Mouse (Mus musculus) testis, postnatal 10 days (tissue): ENCODE results near the gene Rps29.
A peak's percentile ranks its signal among the peaks of the same experiment; 100 is the strongest.

Experiments used
- DNase-seq: peaks from one replicate; pipeline ENCODE4 v3.0.0; 2021; ENCODE audit warnings: low spot score

Gene Rps29

GRCm38 (mm10) chr12:69158765-69159577 lies at the start of gene Rps29:
Gene Rps29, minus strand, starts transcription at chr12:69159186.
- peak; percentile 96 for DNase-seq

DNA sequence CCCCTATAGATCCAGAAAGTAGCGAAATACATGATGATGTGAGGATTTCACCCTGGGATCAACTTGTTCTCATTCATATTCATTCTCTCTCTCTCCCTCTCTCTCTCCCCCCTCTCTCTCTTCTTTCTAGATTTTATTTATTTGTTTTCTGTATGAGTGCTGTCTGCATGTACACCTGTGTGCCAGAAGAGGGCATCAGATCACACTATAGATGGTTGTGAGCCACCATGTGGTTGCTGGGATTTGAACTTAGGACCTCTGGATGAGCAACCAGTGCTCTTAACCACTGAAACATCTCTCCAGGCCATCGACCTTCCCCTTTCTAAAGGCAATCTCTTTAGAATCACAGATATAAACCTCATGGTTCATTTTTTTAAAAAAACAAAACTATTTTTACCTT lies 49.5 kb upstream of the Rps29 start:
- peak; percentile 3 for DNase-seq

DNA sequence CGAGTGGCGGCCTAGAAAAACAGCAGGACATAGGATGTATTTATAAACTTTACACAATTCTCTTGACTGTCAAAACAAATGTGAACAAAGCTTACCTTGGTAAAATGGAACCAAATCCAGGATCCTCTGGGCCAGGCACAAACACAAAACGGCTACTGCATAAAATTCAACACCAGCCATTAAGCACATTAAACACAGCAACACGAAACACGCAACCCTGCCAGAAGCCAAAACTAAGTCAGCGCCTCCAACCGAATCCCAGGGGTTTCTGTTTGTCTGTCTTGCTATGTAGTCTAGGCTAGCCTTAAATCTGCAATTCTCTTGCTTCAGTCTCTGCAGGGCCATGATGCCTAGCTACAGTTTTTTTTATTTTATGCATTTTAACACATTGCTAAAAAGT lies 48.9 kb upstream of the Rps29 start:
- peak; percentile 6 for DNase-seq

GRCm38 (mm10) chr12:69207396-69207795 lies 48.4 kb upstream of the Rps29 start:
- peak; percentile 25 for DNase-seq

GRCm38 (mm10) chr12:69204052-69204833 lies 45.3 kb upstream of the Rps29 start, which contains the start of gene Gm49384:
Gene Gm49384, minus strand, starts transcription at chr12:69204267.
- peak; percentile 38 for DNase-seq

DNA sequence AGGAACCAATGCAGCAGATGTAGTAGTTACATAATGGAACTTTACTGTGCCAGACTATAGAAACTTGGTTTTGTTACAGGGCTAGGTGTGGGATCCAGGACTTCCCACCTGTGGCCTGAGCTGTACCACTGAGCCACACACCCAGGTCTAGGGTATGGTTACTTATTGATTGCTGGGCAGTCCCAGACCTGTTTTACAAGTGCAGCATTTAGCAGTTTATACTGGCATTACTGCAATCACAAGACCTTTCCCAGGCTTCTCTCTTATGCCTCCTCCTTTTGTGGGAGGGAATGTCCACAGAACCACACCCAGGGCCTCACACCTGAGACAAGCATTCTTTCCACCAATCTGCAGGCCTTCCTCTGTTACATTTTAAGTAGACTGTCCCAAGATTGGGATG lies 40.0 kb upstream of the Rps29 start:
- DNase-seq, result no peak

GRCm38 (mm10) chr12:69198164-69198535 lies 39.2 kb upstream of the Rps29 start, which contains the start of gene Dnaaf2:
Gene Dnaaf2, minus strand, starts transcription at chr12:69198429.
- peak; percentile 88 for DNase-seq

GRCm38 (mm10) chr12:69197378-69198163 lies 38.6 kb upstream of the Rps29 start:
- peak; percentile 79 for DNase-seq

DNA sequence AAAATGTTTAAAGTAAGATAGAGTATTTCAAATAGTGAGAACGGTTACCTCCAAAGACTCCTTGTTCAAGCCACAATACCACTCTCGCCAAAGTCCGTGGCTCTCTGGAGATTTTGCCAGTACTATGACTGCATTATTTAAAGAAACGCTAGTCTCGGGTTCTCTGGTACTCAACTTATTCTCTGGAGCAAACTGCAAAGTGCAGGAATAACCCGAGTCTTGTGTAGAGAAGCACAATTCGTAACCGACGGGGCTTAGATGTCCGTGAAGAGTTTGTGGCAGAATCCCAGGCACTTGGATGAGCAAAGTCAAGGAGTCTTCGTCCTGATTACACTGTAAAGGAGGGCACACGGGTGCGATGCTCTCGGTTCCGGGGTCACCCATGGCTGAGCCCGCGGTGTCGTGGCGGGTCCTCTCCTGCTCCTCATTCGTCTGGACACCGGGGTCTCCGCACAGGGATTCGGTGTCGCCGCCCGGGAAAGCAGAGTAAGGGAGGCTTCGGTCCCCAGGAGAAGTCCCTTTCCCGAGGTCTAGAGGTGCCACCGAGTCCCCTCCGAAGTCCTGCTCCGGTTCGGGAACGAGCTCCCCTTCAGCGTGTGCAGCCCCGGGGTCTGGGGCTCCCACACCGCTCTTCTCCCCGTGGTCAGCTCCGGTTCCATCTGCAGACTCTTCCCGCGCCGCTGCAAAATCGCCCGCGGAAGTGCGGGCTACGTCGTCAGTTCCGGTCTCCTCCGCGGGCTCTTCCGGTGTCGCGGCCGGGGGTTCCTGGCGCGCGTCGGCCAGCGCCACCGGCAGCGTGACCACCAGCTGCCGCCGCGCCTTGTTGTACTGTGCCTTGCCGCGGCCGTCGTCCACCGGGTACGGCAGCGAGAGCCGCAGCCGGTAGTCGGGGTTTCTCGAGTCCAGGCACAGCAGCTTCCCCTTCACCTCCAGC lies 37.7 kb upstream of the Rps29 start, which contains the start of gene Gm49383:
TSS of gene Gm49383 (minus strand) at position 661 of the 934 bp plus-strand sequence.
- peak; percentile 75 for DNase-seq

GRCm38 (mm10) chr12:69192637-69193036 lies 33.7 kb upstream of the Rps29 start:
- no peak for DNase-seq

GRCm38 (mm10) chr12:69191396-69191795 lies 32.4 kb upstream of the Rps29 start:
- no peak for DNase-seq

DNA sequence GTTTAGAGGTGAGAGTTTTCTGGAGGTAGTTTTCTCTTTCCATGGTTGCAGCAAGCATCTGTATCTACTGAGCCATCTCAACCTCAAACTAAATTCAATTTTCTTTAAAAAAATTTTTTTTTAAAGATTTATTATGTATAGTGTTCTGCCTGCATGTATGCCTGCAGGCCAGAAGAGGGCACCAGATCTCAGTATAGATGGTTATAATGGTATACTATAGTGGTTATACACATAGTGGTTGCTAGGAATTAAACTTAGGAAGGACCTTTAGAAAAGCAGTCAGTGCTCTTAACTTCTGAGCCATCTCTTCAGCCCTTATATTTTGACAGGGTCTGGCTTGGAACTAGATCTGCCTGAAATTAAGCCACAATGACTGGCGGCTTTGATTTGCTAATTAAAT lies 31.5 kb upstream of the Rps29 start:
- DNase-seq, result no peak

DNA sequence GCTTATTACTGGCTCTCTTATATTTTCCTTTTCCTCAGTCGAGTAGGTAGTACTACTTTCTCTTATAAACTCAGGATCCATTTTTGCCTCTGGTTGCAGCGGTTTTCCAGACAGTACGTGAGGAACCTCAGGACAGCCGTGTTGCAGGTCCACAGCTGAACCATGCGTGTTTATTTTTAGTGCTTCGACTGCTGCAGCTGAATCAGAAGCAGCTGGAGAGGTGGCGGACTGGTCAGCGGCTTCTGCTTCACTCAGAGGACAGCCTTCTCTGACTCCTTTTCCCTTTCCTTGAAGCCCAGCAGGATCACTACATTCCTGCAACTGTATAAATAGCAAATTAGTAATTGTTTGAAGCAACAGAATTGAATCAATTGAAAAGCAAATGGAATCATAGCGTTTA lies 31.1 kb upstream of the Rps29 start:
- no peak for DNase-seq

DNA sequence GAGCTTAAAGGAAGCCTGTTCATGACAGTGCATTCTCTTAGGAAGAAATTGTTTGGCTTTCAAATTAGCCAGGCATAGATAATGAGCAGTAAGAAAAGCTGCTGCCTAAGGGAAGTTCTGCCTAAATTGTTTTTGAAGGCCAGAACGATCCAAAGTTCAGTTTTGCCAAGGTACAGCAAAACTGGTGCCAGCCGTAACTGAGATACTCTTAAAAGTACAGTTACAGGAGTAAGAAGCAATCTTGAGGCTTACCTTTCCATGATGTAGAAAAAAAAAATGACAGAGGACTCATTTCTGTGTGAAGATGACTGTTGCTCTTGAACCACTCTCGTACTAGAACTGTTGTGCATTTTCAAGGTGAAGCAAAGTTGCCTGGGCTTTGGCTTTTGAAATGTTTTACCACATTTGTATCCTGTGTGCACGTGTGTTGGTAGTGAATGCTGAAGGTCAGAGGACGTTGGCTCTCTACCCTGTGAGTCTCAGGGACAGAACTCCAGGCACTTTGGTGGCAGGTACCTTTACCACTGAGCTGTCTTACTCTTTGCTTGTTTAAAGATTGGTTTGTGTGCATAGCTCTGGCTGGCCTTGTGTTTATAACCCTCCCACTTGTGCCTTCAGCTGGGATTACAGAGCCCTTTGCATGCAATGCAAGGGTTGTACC lies 28.0 kb upstream of the Rps29 start:
- DNase-seq, result no peak

GRCm38 (mm10) chr12:69185371-69185770 lies 26.4 kb upstream of the Rps29 start:
- DNase-seq, result no peak

GRCm38 (mm10) chr12:69184342-69185295 lies 25.6 kb upstream of the Rps29 start:
- DNase-seq, result peak; percentile 74

GRCm38 (mm10) chr12:69183583-69184308 lies 24.8 kb upstream of the Rps29 start, which contains the start of the genes Rpl36al and Mgat2:
Gene Rpl36al, minus strand, starts transcription at chr12:69184083.
Gene Mgat2, plus strand, starts transcription at chr12:69184157.
- peak; percentile 100 for DNase-seq

DNA sequence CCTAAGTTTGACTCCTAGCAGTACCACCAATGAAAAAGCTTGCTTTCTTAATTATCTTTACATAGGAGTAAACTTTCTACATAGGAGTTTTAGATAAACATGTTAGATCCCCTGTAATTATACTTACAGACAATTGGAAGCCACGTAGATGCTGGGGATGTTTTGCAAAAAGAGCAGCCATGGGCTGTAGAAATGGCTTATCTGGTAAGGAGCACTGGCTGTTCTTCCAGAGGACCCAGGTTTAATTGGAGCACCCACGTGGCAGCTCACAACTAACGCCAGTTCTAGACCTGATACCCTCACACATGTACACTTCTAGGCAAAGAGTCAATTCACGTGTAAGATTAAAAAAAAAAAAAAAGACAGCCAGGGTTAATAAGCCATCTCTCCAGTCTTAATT lies 22.8 kb upstream of the Rps29 start:
- DNase-seq, result no peak
